Mouse (Mus musculus): ENCODE measurements at regions not wholly inside any gene's neighbourhood (a gene's known extent, or its start where the extent isn't known, plus 50 kb on each side); places are given as distances from the start of the nearest gene placed in this dataset.

DNA sequence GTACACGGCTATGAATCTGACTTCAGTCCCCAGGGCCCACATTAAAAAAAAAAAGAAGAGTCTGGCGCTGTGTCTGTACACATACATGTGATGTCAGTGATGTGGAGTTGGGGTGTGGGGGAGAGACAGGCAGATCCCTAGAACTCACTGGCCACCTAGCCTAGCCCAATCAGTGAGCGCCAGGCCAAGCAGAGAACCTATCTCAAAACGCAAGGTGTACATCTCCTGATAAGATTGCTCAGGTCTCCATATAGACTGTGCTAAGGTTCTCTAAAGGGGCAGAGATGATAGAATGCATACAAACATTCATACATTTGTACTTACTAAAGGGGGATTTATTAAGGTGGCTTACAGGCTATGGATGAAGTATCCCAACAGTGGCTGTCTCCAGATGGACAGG is 225.5 kb upstream of the Hs6st1 start:
- DNase-seq, result peak; percentile 2

GRCm38 (mm10) chr1:35843566-35843965 is 224.6 kb upstream of the Hs6st1 start:
- no peak for DNase-seq

GRCm38 (mm10) chr1:35846224-35846936 is 221.8 kb upstream of the Hs6st1 start:
- DNase-seq, result peak; percentile 19

DNA sequence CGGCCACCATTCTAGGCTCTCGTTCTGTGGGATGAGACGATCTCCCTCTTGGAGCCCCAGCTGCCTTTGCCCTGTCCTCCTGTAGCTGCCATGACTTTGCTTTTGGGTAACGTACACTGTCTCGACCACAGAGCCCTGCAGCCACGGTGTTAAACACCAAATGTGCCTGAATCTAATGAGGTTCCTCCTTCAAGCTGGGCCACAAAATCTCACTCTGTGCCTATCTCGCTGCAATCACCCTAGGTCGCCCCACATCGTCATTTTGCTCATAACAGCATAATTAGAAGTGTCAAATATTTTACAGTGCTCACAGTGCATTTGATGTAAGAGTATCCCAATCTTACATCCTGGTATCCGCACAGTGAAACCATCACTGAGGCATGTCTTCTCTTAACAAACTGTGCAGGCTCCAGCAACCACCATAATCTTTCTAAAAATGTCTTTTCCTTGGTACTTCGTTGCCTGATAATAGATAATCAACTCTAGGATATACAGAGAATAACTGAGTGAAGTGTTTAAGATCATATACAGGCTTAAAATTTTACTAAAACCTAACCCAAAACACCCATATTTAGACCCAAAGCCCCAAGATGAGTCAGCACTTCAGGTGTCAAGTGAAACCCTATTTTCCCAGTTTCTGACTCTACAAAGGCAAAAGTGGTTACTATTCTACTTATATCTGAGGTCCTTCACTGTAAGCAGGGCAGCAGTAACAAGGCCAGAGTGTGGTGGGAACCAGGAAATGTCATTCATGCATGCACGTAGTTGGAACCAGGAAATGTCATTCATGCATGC is 219.8 kb upstream of the Hs6st1 start:
- DNase-seq, result no peak

DNA sequence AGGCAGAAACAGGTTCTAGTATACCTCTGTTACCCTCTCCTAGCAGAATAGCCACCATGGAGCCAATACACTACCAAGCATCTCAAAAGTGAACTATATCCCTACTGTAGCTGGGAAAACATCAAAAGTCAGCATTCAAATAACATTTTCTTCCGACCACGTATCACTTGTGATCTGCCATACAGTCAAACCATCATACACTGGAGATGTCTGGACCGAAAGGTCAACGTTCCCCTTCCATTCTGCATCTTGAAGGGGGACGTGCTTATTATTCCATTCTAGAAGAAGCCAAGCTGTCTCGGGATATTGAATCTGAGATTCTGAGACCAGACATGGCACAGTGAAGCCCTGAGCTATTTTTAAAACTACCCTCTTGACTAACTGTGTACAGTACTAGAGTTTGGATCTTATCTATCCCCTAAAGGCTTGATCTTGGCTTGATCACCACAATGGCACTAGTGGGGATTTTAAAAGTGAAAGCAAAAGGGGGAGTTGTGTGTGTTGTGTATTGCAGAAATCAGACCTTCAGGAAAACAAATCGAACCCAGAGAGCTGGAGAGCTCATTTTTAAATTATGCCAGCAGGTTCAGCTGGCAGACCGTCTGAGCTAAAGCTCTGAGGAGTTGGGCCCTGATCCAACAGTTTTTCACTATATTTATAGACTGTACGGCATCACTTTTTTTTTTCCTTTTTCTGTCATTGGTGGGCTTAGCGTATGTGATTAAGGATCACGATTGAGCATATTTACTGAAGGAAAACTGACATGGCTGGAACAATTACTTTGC is 218.6 kb upstream of the Hs6st1 start:
- no peak for DNase-seq

DNA sequence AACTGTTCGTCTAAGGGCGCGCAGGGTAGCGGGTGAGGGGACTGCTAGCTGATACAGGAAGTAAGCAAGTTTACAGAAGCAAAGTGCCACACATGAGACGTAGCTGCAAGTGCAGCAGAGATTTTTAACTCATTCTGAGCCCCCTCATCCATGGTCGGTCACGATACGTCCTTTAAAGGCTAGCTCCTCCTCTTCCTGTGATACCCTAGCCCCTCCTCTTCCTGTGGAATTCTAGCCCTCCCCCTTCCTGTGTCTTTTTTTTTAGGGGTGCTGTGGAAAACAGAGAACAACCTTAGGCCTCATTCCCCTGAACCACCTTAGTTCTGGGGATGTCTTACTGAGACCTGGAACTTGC is 218.0 kb upstream of the Hs6st1 start:
- no peak for DNase-seq

DNA sequence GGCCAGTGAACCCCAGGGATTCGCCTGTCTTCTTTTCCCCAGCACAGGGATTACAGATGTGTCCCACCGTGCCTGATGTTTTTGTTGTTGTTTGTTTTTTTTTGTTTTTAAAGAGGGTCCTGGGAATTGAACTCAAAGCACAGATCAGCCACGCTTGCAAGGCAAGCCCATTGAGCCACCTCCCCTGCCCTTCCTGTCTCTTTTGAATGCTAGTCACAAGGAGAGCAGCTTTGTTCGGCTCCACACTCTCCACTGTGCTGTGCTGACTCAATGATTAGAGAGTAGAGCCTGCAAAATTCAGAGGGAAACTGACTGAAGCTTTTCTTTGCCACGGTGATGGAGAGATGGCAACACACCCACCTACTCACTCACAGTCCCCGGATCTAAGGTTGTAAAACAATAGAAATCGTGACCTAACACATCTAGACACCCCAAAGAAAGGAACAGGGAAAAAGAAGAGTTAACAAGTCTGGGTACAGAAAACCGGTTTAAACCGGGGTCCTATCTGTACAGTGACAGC is 217.6 kb upstream of the Hs6st1 start:
- DNase-seq, result no peak

DNA sequence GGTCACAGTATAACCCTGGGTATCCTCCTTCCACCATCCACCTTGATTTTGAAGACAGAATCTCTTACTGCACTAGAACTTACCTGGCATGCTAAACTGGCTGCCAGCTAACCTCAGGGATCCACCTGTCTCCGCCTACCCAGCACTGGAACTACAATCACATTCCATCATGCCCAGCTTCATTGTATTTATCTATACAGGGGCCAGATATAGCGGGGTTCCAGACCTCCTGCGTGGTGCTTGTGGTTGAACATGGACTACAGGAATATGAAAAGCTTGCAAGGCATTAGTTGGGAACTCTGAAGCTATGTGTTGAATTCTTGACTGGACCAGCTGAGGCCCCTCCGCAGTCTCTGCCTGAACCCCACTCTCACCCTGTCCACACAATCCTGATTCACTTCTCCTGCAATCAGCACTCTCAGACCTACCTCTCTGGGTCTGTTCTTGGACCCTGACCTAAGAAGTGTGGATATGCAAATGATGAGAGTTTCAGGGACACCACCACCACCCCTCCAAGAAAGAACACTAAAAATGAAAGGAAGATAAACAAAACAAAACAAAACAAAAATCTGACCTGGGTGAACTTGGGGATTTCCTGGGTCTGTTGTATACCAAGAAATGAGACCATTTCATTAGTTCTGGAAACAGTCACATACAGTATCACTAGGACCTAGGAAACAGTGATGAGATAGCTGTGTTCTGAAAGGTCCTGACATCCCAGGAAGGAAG is 216.4 kb upstream of the Hs6st1 start:
- no peak for DNase-seq

- no peak for DNase-seq
These were observed 215.2 kb upstream of the Hs6st1 start for GRCm38 (mm10) chr1:35853018-35853417.

- DNase-seq, result no peak
These were observed 212.6 kb upstream of the Hs6st1 start for GRCm38 (mm10) chr1:35855650-35856049.

- DNase-seq, result no peak
These were observed 209.9 kb upstream of the Hs6st1 start for GRCm38 (mm10) chr1:35858342-35858741.

- DNase-seq, result no peak
These were observed 207.4 kb upstream of the Hs6st1 start for GRCm38 (mm10) chr1:35860779-35861178.

DNA sequence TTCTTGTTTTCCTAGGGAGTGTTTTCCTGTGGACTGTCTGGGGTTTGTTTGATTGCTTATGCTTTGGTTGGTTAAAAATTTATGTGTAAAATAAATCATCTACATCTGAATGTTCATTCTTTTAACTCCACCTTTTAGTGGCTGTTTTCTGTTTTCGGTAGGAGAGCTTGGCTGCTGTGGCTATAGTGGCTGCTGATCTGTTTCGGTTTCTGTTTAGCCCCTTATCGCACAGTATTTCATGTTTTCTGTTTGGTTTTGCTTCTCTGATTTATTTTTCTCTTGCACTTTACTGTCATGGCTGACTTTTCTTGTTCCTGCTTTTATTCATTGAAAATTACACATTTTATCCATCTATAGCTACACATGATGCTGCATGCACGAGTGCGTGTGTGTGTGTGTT is 206.0 kb upstream of the Hs6st1 start:
- no peak for DNase-seq

DNA sequence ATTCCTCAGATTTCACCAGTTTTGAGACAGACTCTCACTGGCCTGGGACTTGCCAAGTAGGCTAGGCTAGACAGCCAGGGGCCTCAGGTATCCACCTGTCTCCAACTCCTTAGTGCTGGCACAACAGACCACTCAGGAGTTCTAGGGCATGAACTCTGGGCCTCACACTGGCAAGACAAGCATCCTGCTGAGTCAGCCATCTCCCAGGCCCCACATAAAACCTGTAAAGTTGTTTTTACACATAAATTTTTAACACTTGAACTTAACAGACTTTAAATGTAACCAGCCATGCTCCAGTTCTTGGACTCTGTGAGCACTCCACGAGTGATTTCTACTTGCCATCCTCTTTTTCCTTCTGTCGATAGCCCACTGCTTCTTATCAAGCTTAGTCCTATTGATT is 205.5 kb upstream of the Hs6st1 start:
- DNase-seq, result no peak

DNA sequence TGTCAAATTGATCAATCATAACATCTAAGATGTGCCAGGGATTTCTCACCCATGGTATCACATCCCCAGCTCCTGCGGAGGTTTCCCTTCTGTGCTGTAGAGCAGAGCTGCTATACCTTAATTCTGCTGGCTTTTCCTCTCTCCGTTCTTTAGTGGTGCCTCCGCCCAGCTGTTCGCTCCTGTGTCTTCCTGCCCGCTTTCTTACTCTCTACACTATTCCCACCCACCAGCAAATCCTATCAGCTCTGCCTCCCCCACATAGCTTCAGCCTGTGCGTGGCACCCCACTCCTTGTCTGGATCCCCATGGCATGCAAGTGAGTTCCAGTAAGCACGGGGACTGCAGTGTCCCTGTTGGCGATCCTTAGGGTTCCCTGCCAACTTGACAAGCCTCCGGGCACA is 204.0 kb upstream of the Hs6st1 start:
- DNase-seq, result no peak

- DNase-seq, result no peak
These were observed 202.9 kb upstream of the Hs6st1 start for GRCm38 (mm10) chr1:35865263-35865662.

GRCm38 (mm10) chr1:35866643-35867042 is 201.6 kb upstream of the Hs6st1 start:
- DNase-seq, result no peak

DNA sequence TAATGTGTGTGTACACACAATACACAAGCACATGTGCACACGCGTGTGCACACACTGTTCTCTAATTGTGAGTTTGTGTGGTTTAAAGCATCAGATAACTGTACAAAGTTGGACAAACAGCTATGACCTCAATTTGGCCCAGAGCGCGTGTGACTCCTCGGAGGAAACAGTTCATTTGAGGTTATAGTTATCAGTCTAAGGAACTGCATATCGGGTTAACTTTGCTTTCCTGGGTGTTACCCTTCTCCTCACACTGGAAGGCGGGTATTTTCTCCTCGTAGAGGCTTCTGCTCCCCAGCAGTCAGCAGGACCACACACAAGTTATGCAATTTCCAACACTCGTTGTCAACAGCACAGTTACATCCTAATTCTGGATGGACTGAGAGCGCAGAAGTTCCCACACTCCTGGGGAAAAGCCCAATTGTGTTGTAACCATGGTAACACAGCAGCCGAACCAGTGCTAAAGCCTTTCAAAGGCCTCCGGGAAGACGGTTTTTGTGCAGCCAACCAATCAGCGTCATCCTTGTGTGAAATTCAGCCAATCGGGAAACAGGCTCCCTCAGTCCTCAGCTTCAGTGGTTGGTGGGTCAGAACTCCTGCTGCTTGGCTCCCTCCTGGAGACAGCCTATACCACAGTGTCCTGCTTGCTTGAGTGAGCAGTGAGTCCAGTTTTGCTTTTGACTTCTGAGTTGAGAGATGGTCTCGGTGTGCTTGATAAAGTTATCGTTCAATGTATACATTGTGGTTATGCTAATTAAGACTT is 198.6 kb upstream of the Hs6st1 start:
- no peak for DNase-seq

DNA sequence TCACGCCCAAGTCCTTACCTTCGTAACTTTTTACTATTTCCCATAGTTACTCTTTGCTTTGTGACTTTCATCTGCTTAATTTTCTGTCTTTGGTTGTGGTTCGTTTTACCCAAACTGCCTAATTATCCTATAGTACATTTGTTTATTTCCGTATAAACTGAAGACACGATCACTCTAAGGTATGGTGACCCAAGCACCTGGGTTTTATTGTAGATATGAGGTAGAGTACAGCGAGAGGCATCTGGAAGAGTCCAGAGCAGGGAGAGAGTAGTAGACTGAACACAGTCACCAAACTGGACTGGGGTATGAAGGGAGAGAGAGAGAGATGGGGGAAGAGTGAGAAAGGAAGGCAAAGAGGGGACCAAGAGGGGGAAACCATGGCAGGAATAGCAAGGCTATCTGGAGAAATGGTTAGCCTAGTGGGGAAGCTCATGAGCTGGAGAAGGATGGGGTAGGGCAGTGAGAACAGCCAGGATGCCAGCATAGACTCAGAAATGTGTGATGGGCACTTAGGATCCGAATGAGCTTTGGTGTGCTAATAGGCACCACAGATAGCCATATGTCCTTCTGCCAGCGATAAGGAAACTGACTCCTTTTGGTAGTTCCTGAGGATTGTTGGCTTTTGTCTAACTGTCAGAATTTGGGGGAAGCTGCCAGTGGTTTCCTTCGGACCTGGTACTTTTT is 197.9 kb upstream of the Hs6st1 start:
- DNase-seq, result no peak

- no peak for DNase-seq
These were observed 195.2 kb upstream of the Hs6st1 start for GRCm38 (mm10) chr1:35873038-35873437.

DNA sequence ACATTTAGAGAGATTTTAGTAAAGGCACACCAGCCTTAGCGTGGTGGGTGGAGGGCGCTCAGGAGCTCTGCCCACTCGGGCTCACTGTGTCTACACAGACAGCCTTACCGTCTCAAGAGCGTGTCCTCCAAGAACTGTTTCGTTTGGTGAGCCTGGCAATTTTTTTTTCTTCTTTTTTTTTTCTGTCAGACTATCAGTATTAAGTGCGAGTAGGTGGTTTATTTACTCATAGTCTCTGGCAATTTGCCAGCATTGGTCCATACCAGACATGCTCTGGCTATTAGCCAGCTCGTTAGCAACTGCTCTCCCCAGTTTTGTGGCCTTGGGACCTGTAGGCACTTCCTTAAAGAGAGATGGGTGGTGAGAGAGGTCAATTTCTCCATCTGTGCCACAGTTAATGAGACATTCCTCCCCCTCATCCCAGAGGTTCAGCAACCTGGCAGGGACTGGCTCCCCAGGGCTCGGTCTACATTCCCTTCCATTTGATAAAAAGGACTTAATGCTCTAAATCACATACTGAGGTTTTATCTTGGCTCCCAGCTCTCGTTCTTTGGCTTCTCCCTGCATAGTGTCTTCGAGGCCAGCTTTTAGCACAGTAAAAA is 192.9 kb upstream of the Hs6st1 start:
- no peak for DNase-seq

Measured in liver (tissue).